Mouse (Mus musculus): ENCODE measurements around the gene Notch1. TPM values are rescaled to one million over a fixed set of nuclear protein-coding genes. Genes with fewer than 3 reads are reported as not detected.

The Notch1 gene
- polyA plus RNA-seq, 1 experiment from 2014 or later, result 17.3 TPM

GRCm38 (mm10) chr2:26547481-26547880 lies 31.0 kb upstream of the Notch1 start:
- peak overlapping the region; percentile 22; the same call in 1 of the 2 replicates for H3K9ac ChIP-seq
- peaks cover 34% of the 10 kb centered on the region for H3K4me1 ChIP-seq
- H3K4me3 ChIP-seq, result no peak overlapping the region
- H3K27ac ChIP-seq, result peak overlapping the region; percentile 62
- no peaks in the 10 kb centered on the region for H3K27me3 ChIP-seq
- H3K9me3 ChIP-seq, result no peaks in the 10 kb centered on the region
- WGBS, result 21% methylated on average over 2 of the region's 2 CpGs
- H3K4me2 ChIP-seq, result no peak overlapping the region
- no peaks in the 10 kb centered on the region for H3K36me3 ChIP-seq
- ATAC-seq (ENCODE audit: insufficient number of reproducible peaks, insufficient read depth, low FRiP score, low TSS enrichment, low read depth), result no peak

DNA sequence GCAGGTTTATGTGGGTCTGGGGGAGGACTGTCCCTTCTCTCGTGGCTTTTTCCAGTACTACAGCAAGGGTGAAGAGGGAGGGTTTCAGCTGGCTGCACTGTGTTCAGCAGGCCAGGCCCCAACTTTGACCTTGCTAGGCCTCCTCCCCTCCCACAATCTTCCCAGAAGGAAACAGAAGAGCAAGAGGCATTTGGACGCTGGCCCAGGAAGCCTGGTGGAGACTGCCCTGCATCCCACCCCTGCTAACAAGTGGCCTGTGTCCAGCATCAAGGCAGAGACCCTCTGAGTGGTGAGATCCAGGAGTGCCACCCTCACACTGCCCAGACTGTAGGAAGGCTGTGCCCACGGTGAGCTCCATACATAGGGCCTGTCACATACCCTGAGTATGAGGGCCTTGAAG lies 27.8 kb upstream of the Notch1 start:
- Histone ChIP-seq H3K4me1 (peaks cover 27% of the 10 kb centered on the region), H3K36me3 (no peaks in the 10 kb centered on the region), H3K9me3 (no peaks in the 10 kb centered on the region), H3K4me2 (no peak overlapping the region), H3K9ac (no peak overlapping the region), H3K4me3 (no peak overlapping the region), H3K27ac (no peak overlapping the region), H3K27me3 (no peaks in the 10 kb centered on the region)
- ATAC-seq (ENCODE audit: insufficient number of reproducible peaks, insufficient read depth, low FRiP score, low TSS enrichment, low read depth), result no peak
- WGBS, result 80% methylated on average over 3 of the region's 3 CpGs

DNA sequence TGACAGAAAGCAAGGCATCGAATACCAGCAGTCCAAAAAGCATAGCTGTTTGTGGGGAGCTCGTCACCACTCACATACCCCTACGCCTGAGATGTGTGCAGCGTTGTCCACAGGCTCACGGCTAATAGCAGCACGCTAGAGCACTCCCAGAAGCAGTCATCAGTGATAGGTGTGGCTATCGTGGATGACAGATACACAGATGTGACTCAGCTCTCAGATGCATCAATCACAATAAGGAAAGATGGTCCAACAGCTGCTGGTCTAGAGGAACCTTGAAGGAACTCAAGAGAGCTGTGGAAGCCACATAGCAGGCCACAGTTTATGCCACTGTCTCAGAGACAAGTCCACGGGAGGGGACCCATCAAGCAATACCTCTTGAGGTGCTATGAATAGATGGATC lies 27.3 kb upstream of the Notch1 start:
- WGBS, result 85% methylated on average over 8 of the region's 8 CpGs
- Histone ChIP-seq H3K9ac (no peak overlapping the region), H3K4me1 (peaks cover 27% of the 10 kb centered on the region), H3K27ac (no peak overlapping the region), H3K36me3 (no peaks in the 10 kb centered on the region), H3K4me3 (no peak overlapping the region), H3K27me3 (no peaks in the 10 kb centered on the region), H3K9me3 (no peaks in the 10 kb centered on the region), H3K4me2 (no peak overlapping the region)
- no peak for ATAC-seq (ENCODE audit: insufficient number of reproducible peaks, insufficient read depth, low FRiP score, low TSS enrichment, low read depth)

GRCm38 (mm10) chr2:26543155-26543554 lies 26.7 kb upstream of the Notch1 start:
- Histone ChIP-seq H3K4me3 (no peak overlapping the region), H3K4me1 (peaks cover 26% of the 10 kb centered on the region), H3K4me2 (no peak overlapping the region), H3K9me3 (no peaks in the 10 kb centered on the region), H3K36me3 (no peaks in the 10 kb centered on the region), H3K27me3 (no peaks in the 10 kb centered on the region), H3K27ac (no peak overlapping the region), H3K9ac (no peak overlapping the region)
- 53% methylated on average over 4 of the region's 4 CpGs for WGBS
- no peak for ATAC-seq (ENCODE audit: insufficient number of reproducible peaks, insufficient read depth, low FRiP score, low TSS enrichment, low read depth)

DNA sequence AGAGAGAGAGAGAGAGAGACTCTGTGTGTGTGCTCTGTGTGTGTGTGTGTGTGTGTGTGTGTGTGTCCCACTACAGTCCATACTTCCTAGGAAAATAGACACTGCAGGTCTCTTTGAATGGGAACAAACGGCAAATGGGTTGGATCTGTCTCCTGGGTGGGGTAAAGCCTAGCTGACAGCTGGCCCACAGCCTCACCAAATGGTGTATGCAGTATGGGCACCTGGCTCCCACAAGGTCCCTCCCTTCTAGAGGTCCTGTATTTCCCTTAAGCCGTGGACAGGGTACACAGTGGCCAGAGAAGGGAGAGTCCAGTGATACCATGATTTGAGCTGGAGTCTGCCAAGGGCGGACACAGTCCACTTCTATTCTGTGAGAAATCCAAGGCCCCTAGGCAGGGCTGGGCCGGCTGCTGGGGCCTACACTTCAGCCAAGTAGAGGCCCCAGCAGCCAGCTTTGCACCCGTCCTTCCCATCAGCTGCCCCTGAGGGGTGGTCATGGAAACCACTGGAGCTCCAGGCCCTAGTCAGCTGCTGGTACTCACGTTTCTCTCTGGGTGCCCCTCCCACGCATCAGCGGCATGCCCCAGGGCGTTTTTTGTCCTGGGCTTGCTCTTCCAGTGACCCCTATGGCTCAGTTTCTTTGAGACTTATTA lies 24.9 kb upstream of the Notch1 start:
- Histone ChIP-seq H3K9ac (0 out of 2 replicates have a peak overlapping the region, but pooled peaks have one; percentile 21), H3K4me1 (peaks cover 16% of the 10 kb centered on the region), H3K36me3 (no peaks in the 10 kb centered on the region), H3K27ac (0 out of 2 replicates have a peak overlapping the region, but pooled peaks have one; percentile 28), H3K4me2 (no peak overlapping the region), H3K4me3 (no peak overlapping the region), H3K9me3 (no peaks in the 10 kb centered on the region), H3K27me3 (no peaks in the 10 kb centered on the region)
- ATAC-seq (ENCODE audit: insufficient number of reproducible peaks, insufficient read depth, low FRiP score, low TSS enrichment, low read depth), result no peak
- 35% methylated on average over 9 of the region's 9 CpGs for WGBS

GRCm38 (mm10) chr2:26540721-26541120 lies 24.3 kb upstream of the Notch1 start:
- Histone ChIP-seq H3K4me1 (peaks cover 16% of the 10 kb centered on the region), H3K27ac (peak overlapping the region; percentile 64; the same call in 1 of the 2 replicates), H3K9ac (no peak overlapping the region), H3K36me3 (no peaks in the 10 kb centered on the region), H3K27me3 (no peaks in the 10 kb centered on the region), H3K9me3 (no peaks in the 10 kb centered on the region), H3K4me2 (no peak overlapping the region), H3K4me3 (no peak overlapping the region)
- no peak for ATAC-seq (ENCODE audit: insufficient number of reproducible peaks, insufficient read depth, low FRiP score, low TSS enrichment, low read depth)
- WGBS, result 35% methylated on average over 7 of the region's 7 CpGs

DNA sequence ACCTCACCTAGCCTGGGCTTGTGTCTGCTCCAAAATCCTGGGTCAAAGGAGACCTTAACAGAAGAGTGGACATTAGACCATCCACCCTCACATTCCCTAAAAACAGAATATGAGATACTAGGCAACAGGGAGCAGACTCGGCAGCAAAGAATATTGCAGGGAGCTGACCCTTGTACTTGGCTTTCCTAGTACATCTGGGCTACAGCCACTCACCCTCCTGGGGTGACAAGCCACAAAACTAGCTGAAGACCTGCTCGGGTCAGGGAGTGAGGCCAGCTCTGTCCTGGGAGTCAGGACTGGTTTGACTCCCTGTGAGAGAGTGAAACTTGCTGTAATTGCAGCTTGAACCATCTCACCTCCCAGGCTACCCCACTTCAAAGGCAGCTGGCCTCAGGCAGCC lies 23.1 kb upstream of the Notch1 start:
- H3K4me1 ChIP-seq, result peaks cover 21% of the 10 kb centered on the region
- H3K27ac ChIP-seq, result no peak overlapping the region
- no peaks in the 10 kb centered on the region for H3K27me3 ChIP-seq
- no peak overlapping the region for H3K4me3 ChIP-seq
- 55% methylated on average over 2 of the region's 2 CpGs for WGBS
- H3K9me3 ChIP-seq, result no peaks in the 10 kb centered on the region
- no peak overlapping the region for H3K9ac ChIP-seq
- H3K36me3 ChIP-seq, result no peaks in the 10 kb centered on the region
- no peak overlapping the region for H3K4me2 ChIP-seq
- ATAC-seq (ENCODE audit: insufficient number of reproducible peaks, insufficient read depth, low FRiP score, low TSS enrichment, low read depth), result no peak

- Histone ChIP-seq H3K9me3 (no peaks in the 10 kb centered on the region), H3K4me3 (no peak overlapping the region), H3K4me2 (no peak overlapping the region), H3K27ac (no peak overlapping the region), H3K9ac (no peak overlapping the region), H3K36me3 (no peaks in the 10 kb centered on the region), H3K27me3 (no peaks in the 10 kb centered on the region), H3K4me1 (peaks cover 10% of the 10 kb centered on the region; the same call in 1 of the 2 replicates)
- WGBS, result 33% methylated on average over 4 of the region's 4 CpGs
- no peak for ATAC-seq (ENCODE audit: insufficient number of reproducible peaks, insufficient read depth, low FRiP score, low TSS enrichment, low read depth)
These were observed 19.1 kb upstream of the Notch1 start for GRCm38 (mm10) chr2:26535517-26536045.

DNA sequence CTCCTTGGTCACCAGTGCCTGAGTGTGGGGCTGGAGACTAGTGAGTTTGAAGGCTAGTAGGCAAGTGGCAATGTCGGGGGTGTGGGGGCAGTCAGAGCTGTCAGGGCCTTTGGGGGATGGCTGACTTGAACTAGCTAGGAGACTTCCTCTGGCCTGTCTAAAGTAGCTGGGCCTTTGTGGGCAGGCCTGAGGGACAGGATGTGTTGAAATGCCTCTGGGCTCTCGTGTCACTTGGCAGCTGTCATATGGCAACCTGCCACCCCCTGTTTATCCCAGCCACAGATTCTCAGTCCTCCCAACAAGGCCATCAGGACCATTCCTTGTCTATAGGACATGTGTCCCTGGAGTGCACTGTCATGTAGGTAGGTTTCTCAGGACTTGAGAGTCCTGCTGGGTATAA lies 18.2 kb upstream of the Notch1 start:
- WGBS, result 44% methylated on average over 2 of the region's 2 CpGs
- Histone ChIP-seq H3K36me3 (no peaks in the 10 kb centered on the region), H3K9ac (no peak overlapping the region), H3K4me1 (peaks cover 4% of the 10 kb centered on the region; the same call in 1 of the 2 replicates), H3K4me2 (no peak overlapping the region), H3K9me3 (no peaks in the 10 kb centered on the region), H3K27me3 (no peaks in the 10 kb centered on the region), H3K4me3 (no peak overlapping the region), H3K27ac (no peak overlapping the region)
- ATAC-seq (ENCODE audit: insufficient number of reproducible peaks, insufficient read depth, low FRiP score, low TSS enrichment, low read depth), result no peak

DNA sequence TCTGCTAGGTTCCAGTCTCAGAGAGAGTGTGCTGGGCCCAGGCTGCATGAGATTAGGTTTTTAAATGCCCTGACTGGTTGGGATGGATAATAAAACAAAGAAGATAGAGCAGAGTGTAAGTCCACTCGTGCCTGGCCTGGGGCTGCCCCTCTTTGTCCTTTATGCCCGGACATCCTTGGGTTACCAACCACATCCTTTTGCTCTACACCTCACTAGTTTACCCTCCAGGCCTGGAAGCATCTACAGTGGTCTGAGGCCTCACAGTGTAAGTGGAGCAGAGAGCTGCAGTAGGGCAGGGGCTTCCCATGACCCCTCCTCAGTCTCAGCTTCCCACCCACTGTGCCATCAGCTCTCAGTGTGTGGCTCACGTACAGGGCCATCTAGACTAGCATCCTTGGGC lies 17.7 kb upstream of the Notch1 start:
- Histone ChIP-seq H3K27me3 (no peaks in the 10 kb centered on the region), H3K36me3 (no peaks in the 10 kb centered on the region), H3K27ac (no peak overlapping the region), H3K4me1 (peaks cover 4% of the 10 kb centered on the region; the same call in 1 of the 2 replicates), H3K4me2 (no peak overlapping the region), H3K9me3 (no peaks in the 10 kb centered on the region), H3K9ac (no peak overlapping the region), H3K4me3 (no peak overlapping the region)
- 61% methylated on average over 3 of the region's 3 CpGs for WGBS
- no peak for ATAC-seq (ENCODE audit: insufficient number of reproducible peaks, insufficient read depth, low FRiP score, low TSS enrichment, low read depth)

DNA sequence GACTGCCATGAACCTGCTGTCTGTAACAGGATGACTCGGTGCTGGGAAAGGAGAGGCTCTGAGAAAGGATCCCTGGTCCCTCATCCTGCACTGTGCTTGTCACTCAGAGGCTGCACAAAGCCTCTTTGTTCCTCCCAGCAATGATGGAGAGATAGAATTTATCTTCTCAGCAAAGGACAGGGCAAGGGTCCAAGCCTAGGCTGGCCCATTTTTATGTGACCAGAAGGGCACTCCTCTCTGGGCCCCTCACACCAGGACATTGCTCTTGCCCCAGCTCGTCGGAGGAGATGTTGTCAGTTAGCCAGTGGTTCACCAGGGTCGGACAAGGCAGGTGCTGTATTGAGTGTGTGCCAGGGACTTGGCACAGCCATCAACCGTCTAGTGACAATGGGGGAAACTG lies 16.8 kb upstream of the Notch1 start:
- Histone ChIP-seq H3K4me2 (no peak overlapping the region), H3K9me3 (no peaks in the 10 kb centered on the region), H3K4me1 (peaks cover 6% of the 10 kb centered on the region; the same call in 1 of the 2 replicates), H3K27ac (0 out of 2 replicates have a peak overlapping the region, but pooled peaks have one; percentile 22), H3K9ac (no peak overlapping the region), H3K4me3 (no peak overlapping the region), H3K36me3 (no peaks in the 10 kb centered on the region), H3K27me3 (no peaks in the 10 kb centered on the region)
- WGBS, result 42% methylated on average over 5 of the region's 5 CpGs
- no peak for ATAC-seq (ENCODE audit: insufficient number of reproducible peaks, insufficient read depth, low FRiP score, low TSS enrichment, low read depth)

GRCm38 (mm10) chr2:26531829-26532228 lies 15.4 kb upstream of the Notch1 start:
- WGBS, result 82% methylated on average over 6 of the region's 6 CpGs
- Histone ChIP-seq H3K9me3 (no peaks in the 10 kb centered on the region), H3K4me3 (no peak overlapping the region), H3K4me2 (no peak overlapping the region), H3K36me3 (no peaks in the 10 kb centered on the region), H3K27ac (no peak overlapping the region), H3K9ac (no peak overlapping the region), H3K27me3 (no peaks in the 10 kb centered on the region), H3K4me1 (peaks cover 17% of the 10 kb centered on the region)
- ATAC-seq (ENCODE audit: insufficient number of reproducible peaks, insufficient read depth, low FRiP score, low TSS enrichment, low read depth), result no peak

All from embryonic facial prominence, embryonic 13.5 days (tissue).